Mouse (Mus musculus) testis, adult 2 months (tissue): ENCODE measurements around the gene Epyc. TPM values are rescaled to one million over a fixed set of nuclear protein-coding genes. Genes with fewer than 3 reads are reported as not detected.

Experiments used
- H3K27ac ChIP-seq: fragments of 200-500 bp; 2 replicates; pipeline ENCODE4 v1.5.1; 2012; ENCODE audit warnings: low read depth, low read length; ENCODE audit not compliant: control insufficient read depth, insufficient read depth
- H3K27me3 ChIP-seq: fragments of 200-500 bp; 2 replicates; pipeline ENCODE4 v1.6.1; 2012; ENCODE audit warnings: mild to moderate bottlenecking, low read length, moderate library complexity; ENCODE audit not compliant: control insufficient read depth, insufficient read depth
- H3K36me3 ChIP-seq: fragments of 200-500 bp; 2 replicates; pipeline ENCODE4 v1.6.1; 2012; ENCODE audit warnings: mild to moderate bottlenecking, low read length; ENCODE audit not compliant: control insufficient read depth, insufficient read depth
- H3K4me1 ChIP-seq: fragments of 200-500 bp; 2 replicates; pipeline ENCODE4 v1.6.1; 2012; ENCODE audit warnings: low read length; ENCODE audit not compliant: control insufficient read depth, insufficient read depth
- H3K4me3 ChIP-seq: fragments of 200-500 bp; 2 replicates; pipeline ENCODE4 v1.5.1; 2012; ENCODE audit warnings: low read depth, mild to moderate bottlenecking, low read length, moderate library complexity, mixed read lengths; ENCODE audit not compliant: control insufficient read depth
- CTCF ChIP-seq: fragments of 200-500 bp; IDR thresholded peaks from 2 replicates; pipeline ENCODE4 v1.5.1; 2012; ENCODE audit warnings: low read depth, mild to moderate bottlenecking, inconsistent platforms, low read length, moderate library complexity; ENCODE audit not compliant: control insufficient read depth, insufficient read depth, insufficient replicate concordance
- POLR2A ChIP-seq: fragments of 200-500 bp; IDR thresholded peaks from 2 replicates; pipeline ENCODE4 v1.6.1; 2012; ENCODE audit warnings: low read depth, mild to moderate bottlenecking, inconsistent platforms, low read length, moderate library complexity; ENCODE audit not compliant: control insufficient read depth
- polyA plus RNA-seq: library from polyadenylated mRNA; depleted of rRNA; stranded (reverse); fragments of >200 nt; gene quantifications from 2 replicates; pipeline ENCODE4 v1.2.3, GENCODE M21; 2012; rRNA removed

Gene Epyc
- polyA plus RNA-seq, result 9.6 and 13.3 TPM in 2 replicates

GRCm38 (mm10) chr10:97643768-97644167 is at the start of gene Epyc:
Gene Epyc (plus strand): TSS chr10:97644068.
- no peak for TF ChIP-seq CTCF
- TF ChIP-seq POLR2A, result no peak
- no peaks in the 10 kb centered on the region for H3K4me1 ChIP-seq
- H3K27ac ChIP-seq, result no peak within 1 kb of the TSS

DNA sequence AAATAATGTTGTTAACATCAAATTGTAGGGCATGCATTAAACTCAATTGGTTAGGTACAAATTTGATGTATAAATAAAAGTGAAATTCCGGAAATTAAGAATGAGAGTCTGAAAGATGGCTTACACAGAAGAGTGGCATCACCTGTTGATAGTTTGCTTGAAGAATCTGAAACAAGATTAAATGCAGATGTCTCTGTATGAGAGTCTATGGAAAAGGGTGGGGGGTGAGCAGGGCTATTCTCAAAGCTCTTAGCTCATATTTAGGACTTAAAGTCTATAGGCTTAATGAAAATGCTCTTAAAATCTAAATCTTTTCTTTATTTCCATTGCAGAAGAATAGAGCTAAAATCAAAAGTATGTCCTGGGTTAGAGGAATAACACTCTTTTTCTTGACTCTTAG is 48.2 kb upstream of the Epyc start:
- TF ChIP-seq CTCF (no peak), POLR2A (no peak)
- Histone ChIP-seq H3K4me3 (no peak overlapping the region), H3K27ac (no peak overlapping the region), H3K27me3 (no peaks in the 10 kb centered on the region), H3K36me3 (no peaks in the 10 kb centered on the region), H3K4me1 (no peaks in the 10 kb centered on the region)

More at GRCm38 (mm10) chr10:97643768-97644167, at the start of gene Epyc:
- Histone ChIP-seq H3K27me3 (no peaks in the 10 kb centered on the region), H3K4me3 (peak within 1 kb of the TSS; percentile 45; the same call in 1 of the 2 replicates), H3K36me3 (no peaks in the 10 kb centered on the region)

- no peaks in the 10 kb centered on the region for H3K36me3 ChIP-seq
- H3K4me3 ChIP-seq, result no peak overlapping the region
- TF ChIP-seq POLR2A, result no peak
- no peak for TF ChIP-seq CTCF
- no peaks in the 10 kb centered on the region for H3K4me1 ChIP-seq
- H3K27ac ChIP-seq, result no peak overlapping the region
- H3K27me3 ChIP-seq, result no peaks in the 10 kb centered on the region
Observed at GRCm38 (mm10) chr10:97601744-97602143, 42.1 kb upstream of the Epyc start.

DNA sequence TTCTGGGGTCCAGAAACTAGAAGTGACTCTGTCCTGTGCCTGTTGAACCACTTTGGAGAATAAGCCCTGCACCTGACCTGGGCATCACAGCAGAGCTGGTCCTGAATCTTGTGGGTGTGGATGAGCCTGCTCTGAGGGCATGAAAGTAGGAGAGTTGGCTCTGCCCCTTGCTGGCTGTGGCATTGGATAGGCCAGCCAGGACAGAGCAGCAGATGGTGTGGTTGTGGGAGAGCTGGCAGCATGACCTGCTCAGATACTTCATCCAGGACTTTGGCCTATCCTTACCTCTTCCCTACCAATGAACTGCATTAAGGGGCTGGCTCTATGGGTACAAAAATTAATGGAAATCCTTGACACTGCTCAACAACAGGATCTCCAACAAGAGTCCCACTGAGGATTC is 40.6 kb upstream of the Epyc start:
- no peaks in the 10 kb centered on the region for H3K4me1 ChIP-seq
- no peak for TF ChIP-seq POLR2A
- TF ChIP-seq CTCF, result no peak
- no peaks in the 10 kb centered on the region for H3K36me3 ChIP-seq
- H3K4me3 ChIP-seq, result no peak overlapping the region
- H3K27ac ChIP-seq, result no peak overlapping the region
- H3K27me3 ChIP-seq, result no peaks in the 10 kb centered on the region

DNA sequence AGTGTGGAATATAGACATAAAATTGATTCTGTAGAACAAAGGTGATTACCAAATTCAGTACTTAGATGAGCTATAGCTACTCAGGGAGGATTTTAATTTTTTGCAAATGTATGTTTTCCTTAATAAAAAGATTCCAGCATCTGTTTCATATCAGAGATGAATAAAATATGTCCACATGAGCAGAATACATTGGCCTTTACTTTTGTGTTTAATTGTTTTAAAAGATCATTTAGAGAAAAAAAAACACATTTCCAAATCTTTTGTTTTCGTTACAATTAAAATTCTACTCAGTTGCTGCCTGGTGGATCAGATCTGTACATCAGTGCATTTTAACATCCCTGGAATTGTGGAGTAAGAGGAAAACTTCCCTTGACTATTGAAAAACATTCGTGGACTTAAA is 37.3 kb upstream of the Epyc start, which contains the start of gene Kera:
Gene Kera, plus strand, starts transcription at position 301 of the 400 bp plus-strand sequence.
- Histone ChIP-seq H3K36me3 (no peaks in the 10 kb centered on the region), H3K4me3 (no peak within 1 kb of the TSS), H3K27ac (no peak within 1 kb of the TSS), H3K27me3 (no peaks in the 10 kb centered on the region), H3K4me1 (no peaks in the 10 kb centered on the region)
- TF ChIP-seq CTCF, result no peak
- TF ChIP-seq POLR2A, result no peak

GRCm38 (mm10) chr10:97622328-97622727 is 21.5 kb upstream of the Epyc start:
- Histone ChIP-seq H3K4me1 (no peaks in the 10 kb centered on the region), H3K27me3 (no peaks in the 10 kb centered on the region), H3K36me3 (no peaks in the 10 kb centered on the region), H3K4me3 (no peak overlapping the region), H3K27ac (no peak overlapping the region)
- no peak for TF ChIP-seq CTCF
- TF ChIP-seq POLR2A, result no peak

DNA sequence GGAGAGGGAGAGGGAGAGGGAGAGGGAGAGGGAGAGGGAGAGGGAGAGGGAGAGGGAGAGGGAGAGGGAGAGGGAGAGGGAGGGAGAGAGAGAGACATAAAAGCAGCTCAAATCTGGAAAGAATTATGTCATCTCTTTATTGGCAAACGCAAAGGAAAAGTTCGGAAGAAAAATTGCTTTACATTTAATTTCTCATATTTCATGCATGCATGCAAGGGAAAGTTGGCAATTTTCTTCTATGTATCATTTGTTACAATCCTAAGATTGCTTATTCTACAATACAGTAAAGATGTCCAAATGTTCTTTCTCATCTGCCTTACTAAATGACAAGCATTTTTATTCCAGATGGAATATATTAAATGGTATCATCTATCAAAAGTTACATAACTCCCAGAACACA is 19.5 kb upstream of the Epyc start:
- Histone ChIP-seq H3K27me3 (no peaks in the 10 kb centered on the region), H3K27ac (no peak overlapping the region), H3K4me3 (no peak overlapping the region), H3K4me1 (no peaks in the 10 kb centered on the region), H3K36me3 (no peaks in the 10 kb centered on the region)
- TF ChIP-seq CTCF (no peak), POLR2A (no peak)

- no peak overlapping the region for H3K4me3 ChIP-seq
- TF ChIP-seq POLR2A (no peak), CTCF (no peak)
Observed at GRCm38 (mm10) chr10:97625116-97625515, 18.8 kb upstream of the Epyc start.

More at GRCm38 (mm10) chr10:97625116-97625515, 18.8 kb upstream of the Epyc start:
- Histone ChIP-seq H3K27ac (no peak overlapping the region), H3K36me3 (no peaks in the 10 kb centered on the region), H3K27me3 (no peaks in the 10 kb centered on the region), H3K4me1 (no peaks in the 10 kb centered on the region)
